Mouse (Mus musculus): Measurements from ENCODE around the gene Cx3cl1. TPM values are rescaled to one million over a fixed set of nuclear protein-coding genes. Genes with fewer than 3 reads are reported as not detected.

Cx3cl1 gene
- polyA plus RNA-seq (2015; fragmentation: Nextera tagmentation; extraction: Ambion mirVana): 8.6 and 9.6 TPM in 2 replicates

GRCm38 (mm10) chr8:94771941-94772670 is at the start of gene Cx3cl1:
Cx3cl1 (plus strand) TSS chr8:94772009.

GRCm38 (mm10) chr8:94745476-94746184 is 26.2 kb upstream of the Cx3cl1 start, which contains the start of gene Ccl22:
Ccl22 (plus strand) TSS chr8:94745590.

GRCm38 (mm10) chr8:94810153-94810552 is 38.3 kb downstream of the Cx3cl1 start, which contains the start of gene Ccl17:
Ccl17 (plus strand) TSS chr8:94810453.

Other genes starting within 250 kb of the Cx3cl1 start
- 11.7 and 13.1 TPM in 2 replicates for gene Cpne2, start 239.0 kb upstream of the Cx3cl1 start, polyA plus RNA-seq (2015; fragmentation: Nextera tagmentation; extraction: Ambion mirVana)
- gene Rspry1, start 170.1 kb upstream of the Cx3cl1 start, polyA plus RNA-seq (2015; fragmentation: Nextera tagmentation; extraction: Ambion mirVana): 16.6 and 17.8 TPM in 2 replicates
- gene Fam192a, start 170.0 kb upstream of the Cx3cl1 start, polyA plus RNA-seq (2015; fragmentation: Nextera tagmentation; extraction: Ambion mirVana): 30.3 and 36.6 TPM in 2 replicates
- 101 and 111 TPM in 2 replicates for gene Arl2bp, start 105.4 kb upstream of the Cx3cl1 start, polyA plus RNA-seq (2015; fragmentation: Nextera tagmentation; extraction: Ambion mirVana)
- gene Pllp, start 75.7 kb upstream of the Cx3cl1 start, polyA plus RNA-seq (2015; fragmentation: Nextera tagmentation; extraction: Ambion mirVana): 43.5 and 49.2 TPM in 2 replicates
- 0.05 TPM in 1 of 2 replicates, not detected in the other for gene Ccl22, start 26.4 kb upstream of the Cx3cl1 start, polyA plus RNA-seq (2015; fragmentation: Nextera tagmentation; extraction: Ambion mirVana)
- gene Ccl17, start 38.4 kb downstream of the Cx3cl1 start, polyA plus RNA-seq (2015; fragmentation: Nextera tagmentation; extraction: Ambion mirVana): 0.73 TPM in 1 of 2 replicates, not detected in the other
- gene Coq9, start 66.3 kb downstream of the Cx3cl1 start, polyA plus RNA-seq (2015; fragmentation: Nextera tagmentation; extraction: Ambion mirVana): 50.5 and 54.1 TPM in 2 replicates
- gene Ciapin1, start 66.3 kb downstream of the Cx3cl1 start, polyA plus RNA-seq (2015; fragmentation: Nextera tagmentation; extraction: Ambion mirVana): 54.3 and 61.0 TPM in 2 replicates
- gene Polr2c, start 85.4 kb downstream of the Cx3cl1 start, polyA plus RNA-seq (2015; fragmentation: Nextera tagmentation; extraction: Ambion mirVana): 93.9 and 99.1 TPM in 2 replicates
- gene Dok4, start 104.3 kb downstream of the Cx3cl1 start, polyA plus RNA-seq (2015; fragmentation: Nextera tagmentation; extraction: Ambion mirVana): 18.9 and 21.5 TPM in 2 replicates
- gene Ccdc102a, start 146.1 kb downstream of the Cx3cl1 start, polyA plus RNA-seq (2015; fragmentation: Nextera tagmentation; extraction: Ambion mirVana): 39.8 and 40.3 TPM in 2 replicates
- 0.08 and 0.14 TPM in 2 replicates for gene Adgrg5, start 151.7 kb downstream of the Cx3cl1 start, polyA plus RNA-seq (2015; fragmentation: Nextera tagmentation; extraction: Ambion mirVana)
- 20.0 and 22.6 TPM in 2 replicates for gene Adgrg1, start 202.7 kb downstream of the Cx3cl1 start, polyA plus RNA-seq (2015; fragmentation: Nextera tagmentation; extraction: Ambion mirVana)
- gene Adgrg3, start 245.7 kb downstream of the Cx3cl1 start, polyA plus RNA-seq (2015; fragmentation: Nextera tagmentation; extraction: Ambion mirVana): 1.0 and 1.5 TPM in 2 replicates